Mouse (Mus musculus): ENCODE data around the gene Lmbr1l.

DNA sequence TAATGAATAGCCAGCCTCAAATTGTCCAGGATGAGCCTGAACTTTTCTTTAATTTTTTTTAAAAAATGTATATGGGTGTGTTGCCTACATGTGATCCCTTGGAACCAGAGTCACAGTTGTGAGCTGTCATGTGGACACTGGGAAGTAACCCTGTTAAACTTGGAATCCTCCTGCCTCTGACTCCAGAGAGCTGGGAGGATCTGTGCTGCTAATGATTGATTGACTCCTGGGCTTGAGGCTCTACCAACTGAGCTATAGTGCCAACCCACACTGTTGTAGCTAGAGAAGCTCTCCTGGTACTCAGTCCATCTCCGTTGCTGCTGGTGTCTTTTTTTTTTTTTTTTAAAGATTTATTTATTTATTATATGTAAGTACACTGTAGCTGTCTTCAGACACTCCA is 33.9 kb downstream of the Lmbr1l start:
- TF ChIP-seq MAX (IDR thresholded peaks at IDR 0.05; ENCODE audit: low read depth) (no peak), POLR2A (IDR thresholded peaks at IDR 0.05; ENCODE audit: insufficient read length, low read depth) (no peak)
